Mouse (Mus musculus) c-Kit-positive CD71-positive TER-119-negative erythroid progenitor cells, embryonic 14.5 days (primary cell): ENCODE data around the gene Gale.

Source experiments
- DNase-seq: peaks from one replicate; pipeline ENCODE4 v3.0.0-alpha.2; 2013; ENCODE audit warnings: low read depth

Gale gene

GRCm38 (mm10) chr4:135943389-135943788 is 20.1 kb upstream of the Gale start:
- DNase-seq = no peak

DNA sequence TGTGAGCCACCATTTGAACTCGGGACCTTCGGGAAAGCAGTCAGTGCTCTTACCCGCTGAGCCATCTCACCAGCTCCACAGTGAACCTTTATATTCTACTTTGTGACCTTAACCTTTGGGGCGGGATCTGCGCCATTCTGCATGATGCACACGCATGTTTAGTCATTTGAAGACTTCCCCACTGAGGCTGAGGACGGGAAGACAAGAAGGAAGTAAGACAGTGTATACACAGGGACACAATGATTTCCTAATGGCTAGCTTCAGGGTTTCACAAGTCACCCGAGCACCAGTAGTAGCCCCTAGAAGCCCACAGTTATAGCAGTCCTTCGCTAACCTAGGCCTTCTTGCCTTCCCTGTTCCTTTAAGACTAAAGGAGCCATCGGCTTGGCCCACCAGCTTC is 17.8 kb upstream of the Gale start:
- DNase-seq = no peak

DNA sequence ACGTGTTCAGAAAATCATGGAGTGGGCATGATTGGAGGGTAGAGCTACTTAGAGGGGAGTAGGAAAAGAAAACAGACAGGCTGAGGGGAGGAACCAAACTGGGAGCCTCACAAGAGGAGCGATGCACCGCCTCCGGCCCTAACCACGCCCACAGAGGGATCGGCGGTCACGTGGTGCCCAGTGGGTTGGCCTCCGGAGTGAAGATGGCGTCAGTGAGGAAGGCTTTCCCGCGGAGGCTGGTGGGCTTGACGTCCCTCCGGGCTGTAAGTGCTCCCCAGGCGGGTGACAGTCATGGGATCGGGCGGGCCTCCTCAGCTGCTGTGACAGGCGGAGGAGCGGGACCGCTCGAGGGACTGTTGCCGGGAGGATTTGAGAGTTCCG is 17.3 kb upstream of the Gale start, which contains the start of gene Hmgcl:
Gene Hmgcl, plus strand, starts transcription at position 171 of the 381 bp plus-strand sequence.
- peak; percentile 95 for DNase-seq

DNA sequence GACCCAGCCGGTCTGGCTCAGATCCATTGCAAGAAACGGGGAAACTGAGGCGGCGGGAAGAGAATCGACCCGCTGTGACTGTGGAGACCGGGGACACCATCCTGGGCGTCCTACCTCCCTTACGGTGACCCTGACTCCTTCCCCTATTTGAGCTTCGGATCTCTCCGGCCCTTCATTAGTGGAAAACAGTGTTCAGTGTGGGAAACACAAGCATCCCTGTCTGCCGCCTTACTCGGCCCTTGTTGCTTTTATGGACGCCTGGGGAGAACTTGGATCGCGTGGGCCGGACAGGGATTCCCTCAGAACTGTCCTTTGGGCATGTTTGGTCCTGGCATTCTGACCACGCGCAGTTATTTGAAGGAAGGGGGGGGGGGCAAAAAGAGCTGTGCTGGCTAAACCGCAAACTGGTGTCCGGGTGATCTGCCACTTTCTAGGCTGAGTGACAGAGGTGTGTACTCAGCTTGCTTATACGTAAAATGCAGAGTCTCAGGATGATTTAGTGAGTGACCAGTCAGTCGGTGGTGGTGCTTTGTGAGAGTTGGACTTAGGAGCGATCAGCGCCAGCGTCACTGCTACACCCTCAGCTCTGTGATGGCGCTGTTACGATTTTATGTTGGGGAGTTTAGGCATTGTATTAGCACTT is 16.7 kb upstream of the Gale start:
- DNase-seq = no peak

DNA sequence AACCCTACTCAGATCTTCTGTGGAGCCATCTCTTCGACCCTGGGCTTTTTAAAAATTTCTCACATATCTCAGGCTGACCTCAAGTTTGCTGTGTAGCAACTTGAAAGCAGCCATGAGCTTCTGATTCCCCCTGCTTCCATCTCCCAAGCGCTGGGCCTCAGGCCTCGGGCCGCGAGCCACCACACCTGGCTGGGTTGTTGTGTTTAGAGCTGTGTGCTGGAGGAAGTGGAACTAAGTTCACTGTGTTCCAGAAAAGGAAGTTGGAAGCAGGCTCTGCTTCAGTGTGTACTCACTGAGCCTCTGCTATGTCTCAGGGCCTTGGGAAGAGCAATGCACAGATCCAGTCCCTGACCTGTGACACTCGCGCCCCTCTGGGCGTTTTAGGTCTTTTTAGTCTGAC is 15.4 kb upstream of the Gale start:
- no peak for DNase-seq

DNA sequence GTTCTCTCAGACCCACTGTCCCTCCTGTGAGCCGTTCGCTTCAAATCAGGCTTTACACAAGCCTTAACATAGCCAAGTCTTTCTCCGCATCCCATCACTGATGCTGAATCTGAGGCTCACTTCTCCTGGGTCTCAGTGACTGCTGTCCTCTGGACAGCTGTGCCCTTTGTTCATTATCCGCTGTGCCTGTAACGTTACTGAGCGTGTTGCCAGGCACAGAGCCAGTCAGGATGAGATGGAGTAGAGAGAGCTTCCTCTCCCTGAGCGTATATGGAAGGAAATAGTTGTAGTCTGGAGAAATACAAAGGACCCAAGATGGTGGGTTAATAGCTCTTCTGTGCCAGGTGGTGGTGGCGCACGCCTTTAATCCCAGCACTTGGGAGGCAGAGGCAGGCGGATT is 14.1 kb upstream of the Gale start:
- no peak for DNase-seq

- no peak for DNase-seq
Observed at GRCm38 (mm10) chr4:135949911-135950310, 13.6 kb upstream of the Gale start.

DNA sequence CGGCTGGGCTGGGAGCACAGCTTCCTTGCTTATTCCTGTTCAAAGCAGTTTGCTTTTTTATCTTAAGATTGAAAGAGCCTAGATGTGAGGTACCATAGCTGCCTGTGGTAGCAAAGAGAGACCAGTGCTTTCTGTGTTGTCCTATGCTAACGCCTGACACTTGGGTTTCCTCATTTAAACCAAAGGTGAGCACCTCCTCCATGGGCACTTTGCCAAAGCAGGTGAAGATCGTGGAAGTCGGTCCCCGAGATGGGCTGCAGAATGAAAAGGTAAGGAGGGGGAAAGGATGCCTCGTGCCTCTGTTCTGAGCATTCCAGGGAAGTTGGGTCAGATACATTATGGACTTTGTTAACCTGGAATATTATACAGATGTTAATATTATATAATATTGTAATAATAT is 13.2 kb upstream of the Gale start:
- no peak for DNase-seq

DNA sequence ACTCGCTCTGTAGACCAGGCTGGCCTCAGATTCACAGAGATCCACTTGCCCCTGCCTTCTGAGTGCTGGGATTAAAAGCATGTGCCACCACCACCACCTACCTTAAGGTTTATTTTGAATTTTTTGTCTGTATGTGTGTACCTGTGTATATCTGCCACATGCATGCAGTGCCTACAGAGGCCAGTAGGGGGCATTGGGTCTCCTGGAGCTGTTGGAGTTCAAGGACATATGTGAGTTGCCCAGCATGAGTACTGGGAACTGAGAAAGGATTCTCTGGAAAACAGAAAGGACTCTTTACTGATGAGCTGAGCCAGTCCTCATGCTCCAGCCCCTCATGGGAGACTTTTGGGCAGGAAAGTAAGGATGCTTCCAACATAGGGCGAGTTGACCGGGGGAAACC is 12.0 kb upstream of the Gale start:
- DNase-seq = no peak

- DNase-seq = no peak
Observed at GRCm38 (mm10) chr4:135953179-135953578, 10.3 kb upstream of the Gale start.

DNA sequence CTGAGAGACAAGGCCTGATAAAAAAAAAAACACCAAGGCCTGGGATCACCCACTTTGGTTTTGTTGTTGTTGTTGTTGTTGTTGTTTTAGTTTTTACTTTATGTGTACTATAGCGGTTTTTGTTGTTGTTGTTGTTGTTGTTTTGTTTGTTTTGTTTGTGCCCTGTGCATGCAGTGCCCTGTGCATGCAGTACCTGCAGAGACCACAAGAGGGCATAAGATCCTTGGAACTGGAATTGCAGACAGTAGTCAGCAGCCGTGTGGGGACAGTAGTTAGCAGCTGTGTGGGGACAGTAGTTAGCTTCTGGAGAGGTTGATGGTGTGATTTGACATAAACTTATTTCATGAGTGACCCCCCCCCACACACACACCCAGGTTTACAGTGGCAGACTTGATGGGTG is 9.3 kb upstream of the Gale start:
- no peak for DNase-seq

- no peak for DNase-seq
Observed at GRCm38 (mm10) chr4:135955886-135956285, 7.6 kb upstream of the Gale start.

- DNase-seq = no peak
Observed at GRCm38 (mm10) chr4:135958354-135958753, 5.2 kb upstream of the Gale start.

GRCm38 (mm10) chr4:135960717-135961116 is 2.8 kb upstream of the Gale start:
- peak; percentile 85 for DNase-seq

DNA sequence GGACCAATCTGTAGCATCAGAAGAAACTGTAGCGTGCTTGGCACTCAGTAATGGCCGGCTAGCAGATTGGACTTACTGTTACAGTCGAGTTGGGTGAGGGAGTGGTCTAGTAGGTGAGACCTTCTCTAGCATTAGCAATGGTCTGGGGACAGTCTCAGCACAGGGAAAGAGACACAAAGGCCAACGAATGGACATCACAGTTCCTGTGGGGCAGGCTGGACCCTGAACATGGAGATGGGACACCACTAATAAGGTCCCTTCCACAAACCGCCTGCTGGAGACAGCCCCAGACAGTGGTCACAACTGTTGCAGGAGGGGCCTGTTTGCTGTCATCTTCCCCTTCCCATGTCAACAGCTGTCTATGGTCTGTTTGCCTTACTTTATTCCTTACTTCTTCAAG is 1.8 kb upstream of the Gale start:
- DNase-seq = no peak

- DNase-seq = no peak
Observed at GRCm38 (mm10) chr4:135962198-135962597, 1.3 kb upstream of the Gale start.

- DNase-seq = no peak
Observed at GRCm38 (mm10) chr4:135962946-135963345, 581 bp upstream of the Gale start.

- DNase-seq = no peak
Observed at GRCm38 (mm10) chr4:135964426-135964825, 899 bp downstream of the Gale start.

- no peak for DNase-seq
Observed at GRCm38 (mm10) chr4:135965113-135965512, 1.6 kb downstream of the Gale start.

GRCm38 (mm10) chr4:135966283-135966682 is 2.8 kb downstream of the Gale start:
- no peak for DNase-seq

DNA sequence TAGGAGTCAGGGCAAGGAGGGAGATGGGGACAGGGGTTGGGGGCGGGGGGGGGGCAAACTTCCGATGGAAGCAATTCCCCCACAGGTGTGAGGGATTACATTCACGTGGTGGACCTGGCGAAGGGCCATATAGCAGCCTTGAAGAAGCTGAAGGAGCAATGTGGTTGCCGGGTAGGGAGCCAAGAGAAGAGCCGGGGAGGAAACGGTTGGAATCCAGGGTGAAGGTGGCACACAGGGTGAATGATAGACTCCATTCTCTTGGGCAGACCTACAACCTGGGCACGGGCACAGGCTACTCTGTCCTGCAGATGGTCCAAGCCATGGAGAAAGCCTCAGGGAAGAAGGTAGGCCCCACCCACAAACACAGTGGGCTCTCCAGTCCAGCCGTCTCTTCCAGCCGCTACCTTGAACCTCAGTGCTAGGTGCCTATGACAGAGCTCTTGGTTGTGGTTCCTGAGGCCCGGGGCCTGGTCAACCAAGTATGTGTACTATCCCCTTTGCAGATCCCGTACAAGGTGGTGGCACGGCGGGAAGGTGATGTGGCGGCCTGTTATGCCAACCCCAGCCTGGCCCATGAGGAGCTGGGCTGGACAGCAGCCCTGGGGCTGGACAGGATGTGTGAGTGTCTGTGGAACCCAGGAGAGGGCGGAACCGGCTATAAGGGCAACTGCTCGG is 3.7 kb downstream of the Gale start:
- DNase-seq = no peak

GRCm38 (mm10) chr4:135968271-135968869 is 4.8 kb downstream of the Gale start:
- DNase-seq = no peak

- no peak for DNase-seq
Observed at GRCm38 (mm10) chr4:135969070-135969750, 5.7 kb downstream of the Gale start.
